Mouse (Mus musculus) neural tube, embryonic 15.5 days (tissue): ENCODE data around the gene Rnase10. TPM values are rescaled to one million over a fixed set of nuclear protein-coding genes. Genes with fewer than 3 reads are reported as not detected.

Experiments
- ATAC-seq: fragments of 200-750 bp; cut with Nextera tagmentation; 2 replicates; pipeline ENCODE4 v1.8.0; 2017; ENCODE audit warnings: mild to moderate bottlenecking, moderate TSS enrichment, moderate library complexity; ENCODE audit not compliant: low FRiP score
- H3K27ac ChIP-seq: fragments of 300-500 bp; sonication (generic); replicated peaks from 2 replicates; pipeline ENCODE4 v1.5.1; 2015; ENCODE audit warnings: mild to moderate bottlenecking, inconsistent platforms
- H3K27me3 ChIP-seq: fragments of 300-500 bp; sonication (generic); replicated peaks from 2 replicates; pipeline ENCODE4 v1.6.1; 2015; ENCODE audit warnings: inconsistent platforms
- H3K36me3 ChIP-seq: fragments of 300-500 bp; sonication (generic); 2 replicates; pipeline ENCODE4 v1.6.1; 2015; ENCODE audit warnings: inconsistent platforms
- H3K4me1 ChIP-seq: fragments of 300-500 bp; sonication (generic); 2 replicates; pipeline ENCODE4 v1.6.1; 2015; ENCODE audit warnings: inconsistent platforms
- H3K4me2 ChIP-seq: fragments of 300-500 bp; sonication (generic); 2 replicates; pipeline ENCODE4 v1.6.1; 2015; ENCODE audit warnings: inconsistent platforms, mild to moderate bottlenecking, moderate library complexity
- H3K4me3 ChIP-seq: fragments of 300-500 bp; sonication (generic); replicated peaks from 2 replicates; pipeline ENCODE4 v1.5.1; 2015; ENCODE audit warnings: mild to moderate bottlenecking, inconsistent platforms
- H3K9ac ChIP-seq: fragments of 300-500 bp; sonication (generic); replicated peaks from 2 replicates; pipeline ENCODE4 v1.6.1; 2015; ENCODE audit warnings: mild to moderate bottlenecking, inconsistent platforms
- H3K9me3 ChIP-seq: fragments of 300-500 bp; sonication (generic); replicated peaks from 2 replicates; pipeline ENCODE4 v1.6.1; 2016; ENCODE audit warnings: inconsistent platforms
- WGBS: fragments of 180-500 bp; shearing (Covaris S2); methylation state at CpG from one replicate; pipeline ENCODE4 v1.1.7; 2015; ENCODE audit warnings: mixed read lengths; 5-methylcytosine and 5-hydroxymethylcytosine counted together
- polyA plus RNA-seq: library from polyadenylated mRNA; unstranded; fragments of >200 nt; fragmentation: Nextera tagmentation; extraction: Ambion mirVana; gene quantifications from 2 replicates; pipeline ENCODE4 v1.2.1, GENCODE M21; 2015

Gene Rnase10
- polyA plus RNA-seq, 1 experiment from 2014 or later: not detected

GRCm38 (mm10) chr14:51017256-51017655, 9.7 kb downstream of the Rnase10 start:
- Histone ChIP-seq H3K27me3 (no peaks in the 10 kb centered on the region), H3K4me3 (no peak overlapping the region), H3K4me2 (no peak overlapping the region), H3K27ac (no peak overlapping the region), H3K9ac (no peak overlapping the region), H3K9me3 (no peaks in the 10 kb centered on the region), H3K4me1 (no peaks in the 10 kb centered on the region), H3K36me3 (no peaks in the 10 kb centered on the region)
- ATAC-seq: no peak
- 83% methylated on average over 3 of the region's 3 CpGs for WGBS

DNA sequence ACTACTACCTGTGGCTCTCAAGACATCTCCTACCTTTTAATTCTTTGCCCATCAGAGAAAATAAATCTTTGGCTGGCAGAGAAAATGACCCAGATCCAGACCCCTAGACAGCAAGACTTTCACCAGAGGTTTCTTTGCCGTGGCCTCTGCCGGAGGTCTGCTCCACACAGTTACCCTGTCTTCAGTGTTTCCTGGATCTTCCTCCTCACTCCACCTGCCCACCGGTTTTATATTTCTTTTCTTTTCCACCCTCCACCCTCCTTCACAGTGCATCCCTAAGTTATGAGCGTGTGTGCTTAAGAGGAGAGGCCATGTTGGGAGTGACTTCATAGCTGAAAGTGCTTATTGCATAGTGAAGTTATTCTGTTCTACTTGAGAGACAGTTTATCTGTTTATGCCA, 15.9 kb downstream of the Rnase10 start:
- no peak overlapping the region for H3K4me3 ChIP-seq
- H3K4me2 ChIP-seq: no peak overlapping the region
- no peaks in the 10 kb centered on the region for H3K9me3 ChIP-seq
- WGBS: 94% methylated on average over 4 of the region's 4 CpGs
- ATAC-seq: no peak
- H3K27ac ChIP-seq: no peak overlapping the region
- H3K27me3 ChIP-seq: no peaks in the 10 kb centered on the region
- H3K36me3 ChIP-seq: no peaks in the 10 kb centered on the region
- no peaks in the 10 kb centered on the region for H3K4me1 ChIP-seq
- H3K9ac ChIP-seq: no peak overlapping the region

DNA sequence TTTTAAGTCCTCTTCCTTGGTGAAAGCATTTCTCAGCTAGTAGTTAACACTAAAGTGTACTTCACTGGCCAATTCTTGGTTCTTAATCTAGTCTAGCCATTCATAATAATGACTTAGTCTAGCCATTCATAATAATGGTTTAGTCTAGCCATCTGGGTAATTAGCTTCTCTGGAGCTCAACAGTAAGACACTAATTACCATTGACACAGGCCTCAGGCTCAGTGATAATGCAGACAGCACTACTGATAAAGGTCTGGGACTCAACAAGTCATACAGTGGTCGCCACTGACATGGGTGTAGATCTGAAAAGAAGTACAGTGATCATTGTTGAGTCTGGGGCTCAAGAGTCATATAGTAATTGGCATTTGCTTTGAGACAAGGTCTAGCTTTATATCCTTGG, 17.3 kb downstream of the Rnase10 start:
- H3K36me3 ChIP-seq: no peaks in the 10 kb centered on the region
- H3K4me1 ChIP-seq: no peaks in the 10 kb centered on the region
- H3K4me2 ChIP-seq: no peak overlapping the region
- no peak overlapping the region for H3K9ac ChIP-seq
- no peak overlapping the region for H3K27ac ChIP-seq
- ATAC-seq: no peak
- H3K4me3 ChIP-seq: no peak overlapping the region
- no peaks in the 10 kb centered on the region for H3K27me3 ChIP-seq
- WGBS: 93% methylated on average over 1 of the region's 1 CpGs
- no peaks in the 10 kb centered on the region for H3K9me3 ChIP-seq

DNA sequence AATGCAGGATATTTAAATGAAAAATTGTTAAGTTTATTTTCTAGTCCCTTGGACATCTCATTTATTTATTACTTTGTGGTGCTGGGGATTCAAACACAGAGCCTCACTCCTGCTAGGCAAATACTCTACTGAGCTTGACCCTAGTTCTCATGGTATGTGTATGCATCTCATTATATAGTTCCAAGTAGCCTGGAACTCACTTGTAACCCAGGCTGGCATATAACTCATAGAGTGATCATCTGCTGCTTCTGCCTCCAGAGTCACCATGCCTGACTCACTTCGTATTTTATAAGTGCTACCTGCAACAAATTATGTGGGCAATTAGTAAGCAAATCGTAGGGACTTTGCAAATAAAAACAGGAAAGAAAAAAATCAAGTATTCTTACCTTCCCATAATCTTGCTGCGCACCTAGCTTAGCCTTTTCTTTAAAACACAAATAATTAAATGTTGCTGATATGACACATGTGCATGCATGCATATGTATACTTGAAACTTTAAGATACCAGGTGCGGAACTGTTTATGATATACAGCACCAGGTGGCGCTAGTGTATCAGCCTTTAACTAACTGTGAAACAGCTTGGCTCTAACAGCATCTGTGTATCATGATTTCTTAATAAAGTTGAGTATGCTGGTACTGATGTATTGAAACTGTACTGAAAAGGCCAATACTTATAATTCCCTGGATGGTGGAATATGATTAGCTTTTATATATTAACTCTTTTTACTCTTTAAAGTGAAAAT, 19.0 kb downstream of the Rnase10 start:
- Histone ChIP-seq H3K4me1 (no peaks in the 10 kb centered on the region), H3K27me3 (no peaks in the 10 kb centered on the region), H3K9ac (no peak overlapping the region), H3K4me3 (no peak overlapping the region), H3K4me2 (no peak overlapping the region), H3K27ac (no peak overlapping the region), H3K36me3 (no peaks in the 10 kb centered on the region), H3K9me3 (no peaks in the 10 kb centered on the region)
- no peak for ATAC-seq
- WGBS: 41% methylated on average over 5 of the region's 5 CpGs

DNA sequence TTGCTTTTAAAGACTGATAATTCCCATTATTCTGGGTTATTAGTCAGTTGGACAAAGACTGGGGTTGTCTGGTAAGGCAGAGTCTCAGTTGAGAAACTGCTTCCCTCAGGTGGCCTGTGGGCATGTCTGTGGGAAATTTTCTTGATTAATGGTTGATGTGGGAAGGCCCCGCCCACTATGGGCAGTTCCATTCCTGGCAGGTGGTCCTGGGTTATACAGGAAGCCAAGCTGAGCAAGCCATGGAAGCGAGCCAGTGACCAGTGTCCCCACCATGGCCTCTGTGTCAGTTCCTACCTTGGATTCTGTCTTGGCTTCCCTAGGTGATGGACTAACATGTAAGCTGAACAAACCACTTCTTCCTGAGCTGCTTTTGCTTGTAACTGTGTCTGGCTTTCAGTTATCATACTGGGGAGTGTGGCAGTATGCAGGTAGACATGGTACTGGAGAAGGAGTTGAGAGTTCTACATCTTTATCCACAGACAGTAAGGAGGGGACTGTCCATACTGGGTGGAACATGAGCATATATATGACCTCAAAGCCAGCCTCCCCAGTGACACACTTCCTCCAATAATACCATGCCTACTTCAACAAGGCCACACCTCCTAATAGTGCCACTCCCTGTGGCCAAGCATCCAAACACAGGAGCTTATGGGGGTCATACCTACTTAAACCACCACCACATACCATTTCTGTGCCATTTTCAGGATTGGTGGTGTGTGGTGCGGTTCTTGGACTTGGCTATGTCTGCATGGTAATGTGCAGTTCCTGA, 20.0 kb downstream of the Rnase10 start:
- H3K27me3 ChIP-seq: no peaks in the 10 kb centered on the region
- no peak for ATAC-seq
- no peaks in the 10 kb centered on the region for H3K9me3 ChIP-seq
- WGBS: 58% methylated on average over 3 of the region's 3 CpGs
- no peak overlapping the region for H3K27ac ChIP-seq
- no peaks in the 10 kb centered on the region for H3K4me1 ChIP-seq
- no peak overlapping the region for H3K9ac ChIP-seq
- no peak overlapping the region for H3K4me3 ChIP-seq
- no peaks in the 10 kb centered on the region for H3K36me3 ChIP-seq
- H3K4me2 ChIP-seq: no peak overlapping the region

GRCm38 (mm10) chr14:51035206-51035605, 27.7 kb downstream of the Rnase10 start:
- no peak overlapping the region for H3K4me3 ChIP-seq
- no peaks in the 10 kb centered on the region for H3K4me1 ChIP-seq
- no peak overlapping the region for H3K27ac ChIP-seq
- no peak for ATAC-seq
- H3K9ac ChIP-seq: no peak overlapping the region
- H3K9me3 ChIP-seq: no peaks in the 10 kb centered on the region
- H3K27me3 ChIP-seq: no peaks in the 10 kb centered on the region
- 37% methylated on average over 1 of the region's 1 CpGs for WGBS
- no peaks in the 10 kb centered on the region for H3K36me3 ChIP-seq
- no peak overlapping the region for H3K4me2 ChIP-seq

- no peak overlapping the region for H3K4me3 ChIP-seq
- 82% methylated on average over 4 of the region's 4 CpGs for whole genome bisulfite sequencing
- H3K4me2 ChIP-seq: no peak overlapping the region
- H3K9ac ChIP-seq: no peak overlapping the region
- H3K27ac ChIP-seq: no peak overlapping the region
- ATAC-seq: no peak
- H3K4me1 ChIP-seq: no peaks in the 10 kb centered on the region
- no peaks in the 10 kb centered on the region for H3K36me3 ChIP-seq
- H3K9me3 ChIP-seq: no peaks in the 10 kb centered on the region
- H3K27me3 ChIP-seq: no peaks in the 10 kb centered on the region
Measured at GRCm38 (mm10) chr14:51036214-51036613, 28.7 kb downstream of the Rnase10 start.

DNA sequence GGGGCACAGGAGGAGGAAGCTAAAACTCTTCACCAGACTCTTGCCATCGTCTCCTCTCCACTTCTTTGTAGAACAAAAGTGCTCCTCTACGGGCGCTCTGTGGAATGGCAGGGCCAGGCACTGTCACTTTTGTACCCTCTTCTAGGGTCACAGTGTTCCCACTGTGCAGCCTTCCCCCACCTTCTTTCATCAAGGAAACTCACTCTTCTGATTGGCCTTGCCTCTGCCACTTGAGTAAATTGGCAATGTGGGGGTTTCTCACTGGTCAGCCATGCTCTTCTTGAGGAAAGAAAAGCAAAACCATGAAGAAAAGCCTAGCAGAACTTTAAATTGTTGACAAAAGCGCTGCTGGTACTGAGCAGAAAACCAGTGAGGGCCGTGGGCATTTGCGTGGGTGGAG, 34.2 kb downstream of the Rnase10 start, which contains the start of gene Rnase9:
TSS of gene Rnase9 (minus strand) at position 101 of the 400 bp plus-strand sequence.
- H3K9me3 ChIP-seq: no peaks in the 10 kb centered on the region
- no peak within 1 kb of the TSS for H3K9ac ChIP-seq
- WGBS: 70% methylated on average over 6 of the region's 6 CpGs
- no peak within 1 kb of the TSS for H3K4me3 ChIP-seq
- H3K27ac ChIP-seq: no peak within 1 kb of the TSS
- no peak within 1 kb of the TSS for H3K4me2 ChIP-seq
- no peaks in the 10 kb centered on the region for H3K36me3 ChIP-seq
- ATAC-seq: no peak
- no peaks in the 10 kb centered on the region for H3K4me1 ChIP-seq
- no peaks in the 10 kb centered on the region for H3K27me3 ChIP-seq

- Histone ChIP-seq H3K9ac (no peak overlapping the region), H3K4me2 (no peak overlapping the region), H3K9me3 (no peaks in the 10 kb centered on the region), H3K27ac (no peak overlapping the region), H3K27me3 (no peaks in the 10 kb centered on the region), H3K36me3 (no peaks in the 10 kb centered on the region), H3K4me3 (no peak overlapping the region), H3K4me1 (no peaks in the 10 kb centered on the region)
- 72% methylated on average over 5 of the region's 5 CpGs for WGBS
- ATAC-seq: no peak
Measured at GRCm38 (mm10) chr14:51047846-51048245, 40.3 kb downstream of the Rnase10 start.

GRCm38 (mm10) chr14:51050063-51050462, 42.5 kb downstream of the Rnase10 start, which contains the start of gene Rnase11:
Rnase11 (minus strand) TSS chr14:51050163.
- Histone ChIP-seq H3K9ac (no peak within 1 kb of the TSS), H3K27me3 (no peaks in the 10 kb centered on the region), H3K36me3 (no peaks in the 10 kb centered on the region), H3K9me3 (no peaks in the 10 kb centered on the region), H3K4me2 (no peak within 1 kb of the TSS), H3K27ac (no peak within 1 kb of the TSS), H3K4me1 (0 out of 2 replicates have a peak, but pooled peaks cover 3% of the 10 kb centered on the region), H3K4me3 (no peak within 1 kb of the TSS)
- no peak for ATAC-seq
- 88% methylated on average over 2 of the region's 2 CpGs for whole genome bisulfite sequencing

DNA sequence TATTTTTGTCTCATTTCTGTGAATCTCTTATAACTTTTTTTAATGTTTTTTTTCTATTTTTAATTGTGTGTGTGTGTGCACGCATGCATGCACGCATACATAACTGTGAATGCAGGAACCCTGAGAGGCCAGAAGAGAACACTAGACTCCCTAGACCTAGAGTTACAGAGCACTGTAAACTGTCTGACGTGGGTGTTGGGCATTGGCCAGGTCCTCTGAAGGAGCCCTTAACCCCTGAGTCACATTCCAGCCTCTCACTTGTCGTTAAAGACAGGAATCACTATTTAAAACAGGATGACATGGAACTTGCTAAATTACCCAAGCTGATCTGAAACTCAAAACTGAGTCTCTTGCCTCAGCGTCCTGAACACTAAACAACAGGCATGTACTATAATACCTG, 44.4 kb downstream of the Rnase10 start:
- WGBS: 72% methylated on average over 5 of the region's 5 CpGs
- no peaks in the 10 kb centered on the region for H3K27me3 ChIP-seq

GRCm38 (mm10) chr14:51053176-51053575, 45.6 kb downstream of the Rnase10 start:
- 57% methylated on average over 5 of the region's 5 CpGs for WGBS
- no peak for ATAC-seq
- H3K4me3 ChIP-seq: no peak overlapping the region
- no peaks in the 10 kb centered on the region for H3K27me3 ChIP-seq
- H3K4me1 ChIP-seq: 0 out of 2 replicates have a peak, but pooled peaks cover 3% of the 10 kb centered on the region
- H3K36me3 ChIP-seq: no peaks in the 10 kb centered on the region
- no peak overlapping the region for H3K9ac ChIP-seq
- H3K4me2 ChIP-seq: no peak overlapping the region
- no peaks in the 10 kb centered on the region for H3K9me3 ChIP-seq
- H3K27ac ChIP-seq: no peak overlapping the region

More for the DNA sequence above, 44.4 kb downstream of the Rnase10 start:
- ATAC-seq: no peak
- H3K4me2 ChIP-seq: no peak overlapping the region
- H3K9ac ChIP-seq: no peak overlapping the region
- H3K9me3 ChIP-seq: no peaks in the 10 kb centered on the region
- 0 out of 2 replicates have a peak, but pooled peaks cover 3% of the 10 kb centered on the region for H3K4me1 ChIP-seq
- no peaks in the 10 kb centered on the region for H3K36me3 ChIP-seq
- no peak overlapping the region for H3K27ac ChIP-seq
- H3K4me3 ChIP-seq: no peak overlapping the region
